Mouse (Mus musculus) olfactory bulb, adult 2 months (tissue): ENCODE data around the gene Hmgb1.

Experiments used
- CTCF ChIP-seq: fragments of 200-500 bp; IDR thresholded peaks from 2 replicates; pipeline ENCODE4 v1.5.1; 2012; ENCODE audit warnings: low read depth, mild to moderate bottlenecking, low read length, moderate library complexity; ENCODE audit not compliant: insufficient read depth
- POLR2A ChIP-seq: fragments of 200-500 bp; IDR thresholded peaks from 2 replicates; pipeline ENCODE4 v1.6.1; 2012; ENCODE audit warnings: mild to moderate bottlenecking, low read depth, low read length, moderate library complexity; ENCODE audit not compliant: insufficient read depth

- TF ChIP-seq CTCF (no peak), POLR2A (no peak)
Measured at GRCm38 (mm10) chr5:149003137-149003536, 181.2 kb downstream of the Hmgb1 start.
